Mouse (Mus musculus) bone marrow macrophage, adult 2 months (primary cell): ENCODE measurements at regions not wholly inside any gene's neighbourhood (a gene's known extent, or its start where the extent isn't known, plus 50 kb on each side); places are given as distances from the start of the nearest gene placed in this dataset.

Experiments used
- H3K27ac ChIP-seq: 2 replicates; pipeline ENCODE4 v1.5.1; 2012; ENCODE audit warnings: low read depth, low read length; ENCODE audit not compliant: insufficient read depth
- H3K4me1 ChIP-seq: 2 replicates; pipeline ENCODE4 v1.6.1; 2012; ENCODE audit warnings: low read length; ENCODE audit not compliant: control insufficient read depth, insufficient read depth
- H3K4me3 ChIP-seq: 2 replicates; pipeline ENCODE4 v1.5.1; 2012; ENCODE audit warnings: mild to moderate bottlenecking, low read length, moderate library complexity; ENCODE audit not compliant: insufficient read depth
- CTCF ChIP-seq: IDR thresholded peaks from 2 replicates; pipeline ENCODE4 v1.5.1; 2012; ENCODE audit warnings: low read depth, mild to moderate bottlenecking, low read length, moderate library complexity
- POLR2A ChIP-seq: IDR thresholded peaks from 2 replicates; pipeline ENCODE4 v1.6.1; 2012; ENCODE audit warnings: mild to moderate bottlenecking, low read depth, low read length, borderline replicate concordance

DNA sequence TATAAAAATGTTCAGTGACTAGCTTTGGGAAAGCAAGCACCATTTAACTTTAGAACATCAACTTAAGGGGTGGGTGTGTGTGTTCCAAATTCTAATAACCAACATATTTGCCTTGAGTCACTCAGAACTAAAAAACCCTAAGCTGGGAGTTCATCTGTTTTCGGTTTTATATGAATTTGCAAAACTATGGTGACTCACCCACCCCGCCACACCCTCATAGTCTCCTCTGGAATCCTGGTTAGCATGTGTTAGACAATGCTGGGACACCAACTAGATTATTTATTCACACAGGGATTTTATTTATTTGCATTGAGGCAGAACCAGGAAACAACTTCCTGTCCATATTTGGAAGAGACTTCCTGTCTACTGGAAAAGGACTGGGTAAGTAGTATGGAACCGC, 50.2 kb upstream of the Lnx1 start:
- no peak overlapping the region for H3K4me3 ChIP-seq
- H3K4me1 ChIP-seq, result no peaks in the 10 kb centered on the region
- TF ChIP-seq CTCF (no peak), POLR2A (no peak)
- no peak overlapping the region for H3K27ac ChIP-seq
